Mouse (Mus musculus) liver, embryonic 16.5 days (tissue): ENCODE results near the gene Fzd1. TPM values are rescaled to one million over a fixed set of nuclear protein-coding genes. Genes with fewer than 3 reads are reported as not detected.
A peak's percentile ranks its signal among the peaks of the same experiment; 100 is the strongest.

Experiments
- ATAC-seq: fragments of 200-750 bp; cut with Nextera tagmentation; 2 replicates; pipeline ENCODE4 v1.8.0; 2017; ENCODE audit warnings: low read depth, mild to moderate bottlenecking, moderate number of reproducible peaks, moderate library complexity
- H3K27ac ChIP-seq: fragments of 300-500 bp; sonication (generic); 2 replicates; pipeline ENCODE4 v1.5.1; 2014; ENCODE audit warnings: mild to moderate bottlenecking, low read length
- H3K27me3 ChIP-seq: fragments of 300-500 bp; sonication (generic); 2 replicates; pipeline ENCODE4 v1.6.1; 2014; ENCODE audit warnings: low read depth, low read length, mixed read lengths; ENCODE audit not compliant: control insufficient read depth, insufficient read depth
- H3K36me3 ChIP-seq: fragments of 300-500 bp; sonication (generic); 2 replicates; pipeline ENCODE4 v1.6.1; 2014; ENCODE audit warnings: mild to moderate bottlenecking; ENCODE audit not compliant: control insufficient read depth, insufficient read depth
- H3K4me1 ChIP-seq: fragments of 300-500 bp; sonication (generic); 2 replicates; pipeline ENCODE4 v1.6.1; 2014; ENCODE audit warnings: low read depth, low read length, mixed read lengths; ENCODE audit not compliant: control insufficient read depth
- H3K4me2 ChIP-seq: fragments of 300-500 bp; sonication (generic); 2 replicates; pipeline ENCODE4 v1.6.1; 2014; ENCODE audit warnings: low read depth, low read length, mixed read lengths
- H3K4me3 ChIP-seq: fragments of 300-500 bp; sonication (generic); 2 replicates; pipeline ENCODE4 v1.5.1; 2014; ENCODE audit warnings: low read depth, mild to moderate bottlenecking, low read length
- H3K9ac ChIP-seq: fragments of 300-500 bp; sonication (generic); 2 replicates; pipeline ENCODE4 v1.6.1; 2014; ENCODE audit warnings: low read depth, low read length
- H3K9me3 ChIP-seq: fragments of 300-500 bp; sonication (generic); replicated peaks from 2 replicates; pipeline ENCODE4 v1.6.1; 2016; ENCODE audit warnings: low read length; ENCODE audit not compliant: control insufficient read depth
- WGBS: fragments of 180-500 bp; shearing (Covaris S2); extraction: QIAGEN DNeasy Blood & Tissue Kit; methylation state at CpG from one replicate; pipeline ENCODE4 v1.1.7; 2014; ENCODE audit not compliant: insufficient replicate concordance; 5-methylcytosine and 5-hydroxymethylcytosine counted together
- polyA plus RNA-seq: library from polyadenylated mRNA; unstranded; fragments of >200 nt; fragmentation: Nextera tagmentation; extraction: Ambion mirVana; gene quantifications from 2 replicates; pipeline ENCODE4 v1.2.1, GENCODE M21; 2015

Fzd1 gene
- polyA plus RNA-seq, 1 experiment from 2014 or later = 3.0 TPM

- Histone ChIP-seq H3K36me3 (no peaks in the 10 kb centered on the region), H3K27ac (no peak overlapping the region), H3K9me3 (no peaks in the 10 kb centered on the region), H3K4me3 (no peak overlapping the region), H3K27me3 (no peaks in the 10 kb centered on the region), H3K9ac (no peak overlapping the region), H3K4me1 (no peaks in the 10 kb centered on the region), H3K4me2 (no peak overlapping the region)
- 64% methylated on average over 3 of the region's 3 CpGs for WGBS
- no peak for ATAC-seq
These were observed 20.4 kb upstream of the Fzd1 start for GRCm38 (mm10) chr5:4778274-4778673.

GRCm38 (mm10) chr5:4776495-4776894, 18.7 kb upstream of the Fzd1 start:
- no peak for ATAC-seq

GRCm38 (mm10) chr5:4773090-4773772, 15.4 kb upstream of the Fzd1 start:
- Histone ChIP-seq H3K9ac (no peak overlapping the region), H3K36me3 (no peaks in the 10 kb centered on the region), H3K4me2 (no peak overlapping the region), H3K27ac (no peak overlapping the region), H3K27me3 (no peaks in the 10 kb centered on the region), H3K9me3 (no peaks in the 10 kb centered on the region), H3K4me3 (no peak overlapping the region), H3K4me1 (no peaks in the 10 kb centered on the region)
- WGBS = 51% methylated on average over 9 of the region's 9 CpGs
- ATAC-seq = no peak

More at GRCm38 (mm10) chr5:4776495-4776894, 18.7 kb upstream of the Fzd1 start:
- no peaks in the 10 kb centered on the region for H3K9me3 ChIP-seq
- no peaks in the 10 kb centered on the region for H3K4me1 ChIP-seq
- WGBS = 24% methylated on average over 2 of the region's 2 CpGs
- H3K4me3 ChIP-seq = no peak overlapping the region
- H3K4me2 ChIP-seq = no peak overlapping the region
- no peaks in the 10 kb centered on the region for H3K27me3 ChIP-seq
- no peak overlapping the region for H3K27ac ChIP-seq
- H3K36me3 ChIP-seq = no peaks in the 10 kb centered on the region
- no peak overlapping the region for H3K9ac ChIP-seq

DNA sequence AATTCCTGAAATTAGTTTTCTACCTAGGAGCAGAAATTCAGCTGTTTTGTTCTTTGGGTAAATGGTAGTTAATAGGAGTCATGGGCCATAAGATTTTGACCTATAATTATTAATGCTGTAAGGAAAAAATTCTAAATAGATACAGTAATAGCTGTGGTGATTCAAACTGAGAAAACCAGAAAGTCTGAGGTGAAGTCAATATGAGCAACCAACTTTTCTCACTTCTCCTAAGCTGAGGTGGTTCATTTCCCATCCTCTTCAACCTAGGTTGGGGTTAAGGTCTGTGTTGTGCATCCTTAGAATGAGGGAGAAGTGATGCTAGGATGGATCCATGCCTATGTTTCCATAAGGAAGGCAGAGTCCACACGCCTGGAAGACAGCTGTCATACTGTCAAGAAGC, 12.8 kb upstream of the Fzd1 start:
- no peak for ATAC-seq
- no peak overlapping the region for H3K4me2 ChIP-seq
- H3K9ac ChIP-seq = no peak overlapping the region
- no peak overlapping the region for H3K27ac ChIP-seq
- no peaks in the 10 kb centered on the region for H3K36me3 ChIP-seq
- no peaks in the 10 kb centered on the region for H3K9me3 ChIP-seq
- no peaks in the 10 kb centered on the region for H3K4me1 ChIP-seq
- no peaks in the 10 kb centered on the region for H3K27me3 ChIP-seq
- H3K4me3 ChIP-seq = no peak overlapping the region
- 33% methylated on average over 1 of the region's 1 CpGs for WGBS

GRCm38 (mm10) chr5:4767896-4768295, 10.1 kb upstream of the Fzd1 start:
- ATAC-seq = no peak
- Histone ChIP-seq H3K27me3 (no peaks in the 10 kb centered on the region), H3K4me1 (no peaks in the 10 kb centered on the region), H3K9me3 (no peaks in the 10 kb centered on the region), H3K27ac (no peak overlapping the region), H3K4me3 (no peak overlapping the region), H3K9ac (no peak overlapping the region), H3K36me3 (no peaks in the 10 kb centered on the region), H3K4me2 (no peak overlapping the region)
- 28% methylated on average over 2 of the region's 2 CpGs for WGBS

DNA sequence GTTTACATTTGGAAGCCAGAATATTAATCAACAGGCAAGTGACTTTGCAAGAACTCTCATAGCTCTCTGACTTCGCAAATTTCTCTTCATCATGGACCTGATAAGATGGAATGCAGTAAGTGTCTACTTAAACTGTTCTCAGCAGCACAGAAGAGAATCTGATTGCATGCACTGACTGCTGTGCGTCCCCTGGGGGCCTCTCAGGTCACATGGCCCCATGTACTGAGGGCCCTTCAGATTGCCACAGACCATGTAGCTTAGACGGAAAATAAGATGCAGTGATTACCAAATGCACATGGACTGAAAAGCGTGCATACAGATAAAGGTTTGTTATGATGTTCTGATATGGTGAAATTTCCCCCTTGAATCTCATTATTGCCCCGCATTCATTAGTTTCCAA, 8.9 kb upstream of the Fzd1 start:
- Histone ChIP-seq H3K4me1 (no peaks in the 10 kb centered on the region), H3K36me3 (no peaks in the 10 kb centered on the region), H3K4me3 (no peak overlapping the region), H3K4me2 (no peak overlapping the region), H3K27ac (no peak overlapping the region), H3K9me3 (no peaks in the 10 kb centered on the region), H3K9ac (no peak overlapping the region), H3K27me3 (no peaks in the 10 kb centered on the region)
- no peak for ATAC-seq
- WGBS = 58% methylated on average over 5 of the region's 5 CpGs

- H3K4me2 ChIP-seq = no peak overlapping the region
- H3K4me3 ChIP-seq = no peak overlapping the region
- H3K9me3 ChIP-seq = no peaks in the 10 kb centered on the region
- no peaks in the 10 kb centered on the region; the same call in 1 of the 2 replicates for H3K4me1 ChIP-seq
- peaks cover 25% of the 10 kb centered on the region for H3K27me3 ChIP-seq
- H3K9ac ChIP-seq = no peak overlapping the region
- ATAC-seq = no peak
- no peaks in the 10 kb centered on the region for H3K36me3 ChIP-seq
- H3K27ac ChIP-seq = no peak overlapping the region
These were observed 4.1 kb upstream of the Fzd1 start for GRCm38 (mm10) chr5:4761891-4762290.

DNA sequence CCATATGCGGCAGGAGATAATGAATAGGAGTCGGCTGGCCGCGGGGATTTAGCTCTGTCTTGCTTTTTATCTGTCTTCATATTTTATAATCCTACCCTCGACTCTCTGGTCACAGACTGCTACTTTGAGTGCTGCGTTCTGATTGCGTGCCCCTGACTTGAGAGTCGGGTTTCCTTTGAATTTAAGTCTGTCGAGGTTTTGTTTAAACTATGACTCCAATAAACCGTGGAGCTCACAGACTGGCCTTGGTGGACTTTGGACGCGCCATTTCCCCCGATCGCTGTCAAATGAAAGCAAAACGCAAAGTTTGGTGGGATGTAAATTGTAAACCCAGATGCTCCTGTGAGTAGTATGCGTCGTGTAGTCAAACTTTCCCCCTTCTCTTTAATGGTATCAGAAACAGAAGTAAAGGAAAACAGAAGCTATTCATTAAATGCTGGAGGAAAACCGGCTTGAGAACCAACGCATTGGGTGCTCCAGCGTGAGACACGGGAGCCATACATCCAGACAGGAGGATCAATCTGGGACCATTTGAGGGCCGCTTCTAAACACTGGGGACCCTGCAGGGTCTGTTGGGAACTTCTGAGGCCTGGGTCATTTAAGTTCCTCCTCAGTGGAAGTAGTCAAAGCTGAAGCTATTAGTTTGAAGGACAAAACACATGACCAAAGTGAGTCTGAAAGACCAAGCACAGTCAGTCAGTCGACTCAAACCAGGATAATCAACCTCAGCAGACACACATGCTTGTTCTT, 671 bp upstream of the Fzd1 start:
- peak overlapping the region; percentile 64 for H3K4me2 ChIP-seq
- H3K27ac ChIP-seq = peak overlapping the region; percentile 49
- peak overlapping the region; percentile 65 for H3K4me3 ChIP-seq
- no peak for ATAC-seq
- H3K9ac ChIP-seq = peak overlapping the region; percentile 8; the same call in 1 of the 2 replicates
- H3K4me1 ChIP-seq = no peaks in the 10 kb centered on the region; the same call in 1 of the 2 replicates
- H3K27me3 ChIP-seq = peaks cover 46% of the 10 kb centered on the region
- H3K9me3 ChIP-seq = no peaks in the 10 kb centered on the region
- H3K36me3 ChIP-seq = no peaks in the 10 kb centered on the region
- WGBS = 1% methylated on average over 23 of the region's 23 CpGs
